Mouse (Mus musculus) stomach, embryonic 16.5 days (tissue): ENCODE results near the gene Isg20. TPM values are rescaled to one million over a fixed set of nuclear protein-coding genes. Genes with fewer than 3 reads are reported as not detected.

Source experiments
- ATAC-seq: fragments of 200-750 bp; cut with Nextera tagmentation; 2 replicates; pipeline ENCODE4 v1.8.0; 2017; ENCODE audit warnings: moderate number of reproducible peaks, moderate TSS enrichment; ENCODE audit not compliant: insufficient read depth, low FRiP score
- H3K27ac ChIP-seq: fragments of 300-500 bp; sonication (generic); 2 replicates; pipeline ENCODE4 v1.5.1; 2014; ENCODE audit warnings: low read length
- H3K27me3 ChIP-seq: fragments of 300-500 bp; sonication (generic); 2 replicates; pipeline ENCODE4 v1.6.1; 2014; ENCODE audit warnings: low read length, control low read depth, mixed read lengths; ENCODE audit not compliant: control insufficient read depth, insufficient read depth
- H3K36me3 ChIP-seq: fragments of 300-500 bp; sonication (generic); 2 replicates; pipeline ENCODE4 v1.6.1; 2014; ENCODE audit warnings: low read length; ENCODE audit not compliant: control insufficient read depth, insufficient read depth
- H3K4me1 ChIP-seq: fragments of 300-500 bp; sonication (generic); 2 replicates; pipeline ENCODE4 v1.6.1; 2014; ENCODE audit warnings: low read length, control low read depth, mixed read lengths; ENCODE audit not compliant: control insufficient read depth, insufficient read depth
- H3K4me2 ChIP-seq: fragments of 300-500 bp; sonication (generic); 2 replicates; pipeline ENCODE4 v1.6.1; 2014; ENCODE audit warnings: low read depth, low read length, mixed read lengths
- H3K4me3 ChIP-seq: fragments of 300-500 bp; sonication (generic); replicated peaks from 2 replicates; pipeline ENCODE4 v1.5.1; 2014; ENCODE audit warnings: mild to moderate bottlenecking, low read length
- H3K9ac ChIP-seq: fragments of 300-500 bp; sonication (generic); 2 replicates; pipeline ENCODE4 v1.6.1; 2014; ENCODE audit warnings: low read length
- H3K9me3 ChIP-seq: fragments of 300-500 bp; sonication (generic); replicated peaks from 2 replicates; pipeline ENCODE4 v1.6.1; 2016; ENCODE audit warnings: low read length, control low read depth; ENCODE audit not compliant: control insufficient read depth
- WGBS: fragments of 180-500 bp; shearing (Covaris S2); extraction: QIAGEN DNeasy Blood & Tissue Kit; methylation state at CpG from one replicate; pipeline ENCODE4 v1.1.7; 2014; 5-methylcytosine and 5-hydroxymethylcytosine counted together
- microRNA-seq: library from miRNA; unstranded; fragments of <30 nt; microRNA quantifications from one replicate; pipeline ENCODE4, GENCODE M21; 2016
- polyA plus RNA-seq: library from polyadenylated mRNA; unstranded; fragments of >200 nt; fragmentation: Nextera tagmentation; extraction: Ambion mirVana; gene quantifications from 2 replicates; pipeline ENCODE4 v1.2.1, GENCODE M21; 2015

Gene Isg20
- polyA plus RNA-seq, 1 experiment from 2014 or later, result 24.3 TPM

DNA sequence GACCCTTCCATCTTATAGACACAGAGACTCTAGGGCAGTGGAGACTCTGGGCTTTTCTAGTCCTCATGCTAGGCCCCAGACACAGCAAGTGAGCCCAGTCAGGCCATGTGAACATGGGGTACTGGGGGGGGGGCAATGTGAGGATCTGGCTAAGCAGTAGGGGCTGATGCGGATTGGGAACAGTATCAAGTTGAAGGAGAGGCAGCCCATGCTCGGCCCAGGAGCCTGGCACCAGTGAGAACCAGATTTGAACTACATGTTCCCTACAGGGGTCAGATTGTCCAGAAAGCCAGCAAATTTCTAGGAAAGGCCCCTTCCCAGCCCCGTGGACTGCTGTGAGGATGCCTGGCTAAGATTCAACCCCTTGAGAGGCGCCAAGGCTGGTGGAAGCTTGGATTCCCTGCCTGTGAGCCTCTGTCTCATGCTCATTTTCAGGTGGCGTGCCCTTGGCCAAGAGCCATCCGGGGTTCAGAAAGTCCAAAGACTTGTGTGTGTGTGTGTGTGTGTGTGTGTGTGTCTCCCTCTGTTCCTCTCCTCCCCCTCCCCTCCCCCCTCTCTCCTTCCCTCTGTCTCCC, 45.4 kb downstream of the Isg20 start:
- Histone ChIP-seq H3K4me2 (no peak overlapping the region), H3K4me3 (no peak overlapping the region), H3K4me1 (no peaks in the 10 kb centered on the region; the same call in 1 of the 2 replicates), H3K27me3 (no peaks in the 10 kb centered on the region), H3K36me3 (no peaks in the 10 kb centered on the region), H3K27ac (no peak overlapping the region), H3K9me3 (no peaks in the 10 kb centered on the region), H3K9ac (no peak overlapping the region)
- no peak for ATAC-seq
- WGBS, result 71% methylated on average over 6 of the region's 6 CpGs

DNA sequence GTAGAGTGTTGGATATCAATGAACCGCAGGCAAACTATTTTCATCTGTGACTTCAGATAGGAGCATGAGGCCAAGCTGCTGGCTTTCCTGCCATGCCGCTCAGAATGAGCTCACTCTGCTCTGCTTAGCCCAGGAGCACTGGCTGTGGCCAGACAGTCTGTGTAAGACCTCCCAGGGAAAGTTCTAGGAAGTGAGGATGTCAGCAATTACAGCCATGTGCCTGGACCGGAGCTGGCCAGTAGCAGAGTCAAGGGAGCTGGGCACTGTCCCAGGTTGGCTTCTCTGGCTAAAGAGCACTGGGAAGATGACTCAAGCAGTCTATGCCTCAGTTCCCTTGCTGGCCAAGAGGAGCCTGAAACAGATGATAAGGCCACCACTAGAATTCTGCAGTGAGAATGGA, 50.7 kb downstream of the Isg20 start:
- H3K36me3 ChIP-seq, result no peaks in the 10 kb centered on the region
- H3K4me3 ChIP-seq, result no peak overlapping the region
- no peak overlapping the region for H3K27ac ChIP-seq
- 83% methylated on average over 3 of the region's 3 CpGs for WGBS
- no peaks in the 10 kb centered on the region for H3K4me1 ChIP-seq
- H3K4me2 ChIP-seq, result no peak overlapping the region
- H3K9me3 ChIP-seq, result no peaks in the 10 kb centered on the region
- no peak for ATAC-seq
- H3K9ac ChIP-seq, result no peak overlapping the region
- H3K27me3 ChIP-seq, result no peaks in the 10 kb centered on the region

Small RNA genes within 50 kb of the gene (microRNA-seq; reads per million reads assigned to microRNA genes)
- 24.0 reads per million, percentile 41 among the genes with 10 or more reads in this experiment for gene Mir7-2

Other genes with a start within 250 kb of the Isg20 start
- gene Ntrk3, start 175.4 kb upstream of the Isg20 start, polyA plus RNA-seq, result 3.5 and 3.6 TPM in 2 replicates
- gene Mrps11, start 130.3 kb upstream of the Isg20 start, polyA plus RNA-seq, result 64.0 and 65.6 TPM in 2 replicates
- 54.7 and 63.2 TPM in 2 replicates for gene Mrpl46, start 129.9 kb upstream of the Isg20 start, polyA plus RNA-seq
- 14.7 and 16.4 TPM in 2 replicates for gene Det1, start 66.2 kb upstream of the Isg20 start, polyA plus RNA-seq
- gene Aen, start 17.6 kb upstream of the Isg20 start, polyA plus RNA-seq, result 35.9 and 38.4 TPM in 2 replicates
- 0.45 and 0.58 TPM in 2 replicates for gene Acan, start 140.1 kb downstream of the Isg20 start, polyA plus RNA-seq
- gene Hapln3, start 217.6 kb downstream of the Isg20 start, polyA plus RNA-seq, result 2.4 and 2.5 TPM in 2 replicates
- gene Mfge8, start 235.6 kb downstream of the Isg20 start, polyA plus RNA-seq, result 252 and 275 TPM in 2 replicates